Mouse (Mus musculus): Measurements from ENCODE around the gene Asl.

- no peak for TF ChIP-seq CTCF (IDR thresholded peaks at IDR 0.05; ENCODE audit: insufficient read depth, low read depth, low read length)
- TF ChIP-seq POLR2A (IDR thresholded peaks at IDR 0.05; ENCODE audit: insufficient read depth, low read depth, low read length): no peak
These were observed 6.7 kb downstream of the Asl start for GRCm38 (mm10) chr5:130022366-130022765.

All from olfactory bulb, adult 2 months (tissue).